Mouse (Mus musculus): ENCODE data around the gene Smchd1. TPM values are rescaled to one million over a fixed set of nuclear protein-coding genes. Genes with fewer than 3 reads are reported as not detected.
"Not testable (repeated sequence)": the region's sequence is repeated elsewhere in the genome, so short reads cannot be mapped to it uniquely, and the experiment has no call there.

The Smchd1 gene
- total and polyA plus RNA-seq, 2 experiments from 2014 or later = 33.9 to 42.2 TPM

DNA sequence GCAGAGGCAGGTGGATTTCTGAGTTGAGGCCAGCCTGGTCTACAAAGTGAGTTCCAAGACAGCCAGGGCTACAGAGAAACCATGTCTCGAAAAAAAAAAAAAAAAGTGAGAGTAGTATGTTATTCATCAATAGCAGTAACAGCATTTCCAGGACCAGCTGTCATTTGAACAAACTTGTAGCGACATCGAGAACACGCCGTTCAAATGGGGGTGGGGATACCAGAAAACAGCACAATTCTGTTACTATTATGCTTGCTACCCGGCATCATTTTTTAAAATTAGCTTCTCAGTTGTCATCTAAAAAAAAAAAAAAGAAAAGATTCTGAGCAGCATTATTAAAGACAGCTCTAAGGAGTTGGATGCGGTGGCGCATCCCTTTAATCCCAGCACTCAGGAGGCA lies 2.3 kb upstream of the Smchd1 start:
- H3K9ac ChIP-seq (replicated peaks; ENCODE audit: low read length) = no peak overlapping the region
- H3K4me3 ChIP-seq (ENCODE audit: low read length) = no peak overlapping the region
- H3K4me2 ChIP-seq (ENCODE audit: low read depth, low read length) = no peak overlapping the region
- DNase-seq (ENCODE audit: low spot score) (no peak), ATAC-seq (no peak)
- H3K27me3 ChIP-seq (ENCODE audit: insufficient read depth, low read length) = no peaks in the 10 kb centered on the region
- 94% methylated on average over 8 of the region's 8 CpGs for WGBS
- no peak for TF ChIP-seq CTCF (IDR thresholded peaks at IDR 0.05; ENCODE audit: low read depth)
- no peaks in the 10 kb centered on the region for H3K9me3 ChIP-seq (ENCODE audit: low read length)
- H3K27ac ChIP-seq = no peak overlapping the region
- H3K4me1 ChIP-seq (ENCODE audit: insufficient read depth, low read length) = peaks cover 7% of the 10 kb centered on the region; the same call in 1 of the 2 replicates
- H3K36me3 ChIP-seq (ENCODE audit: insufficient read depth, low read length) = no peaks in the 10 kb centered on the region

DNA sequence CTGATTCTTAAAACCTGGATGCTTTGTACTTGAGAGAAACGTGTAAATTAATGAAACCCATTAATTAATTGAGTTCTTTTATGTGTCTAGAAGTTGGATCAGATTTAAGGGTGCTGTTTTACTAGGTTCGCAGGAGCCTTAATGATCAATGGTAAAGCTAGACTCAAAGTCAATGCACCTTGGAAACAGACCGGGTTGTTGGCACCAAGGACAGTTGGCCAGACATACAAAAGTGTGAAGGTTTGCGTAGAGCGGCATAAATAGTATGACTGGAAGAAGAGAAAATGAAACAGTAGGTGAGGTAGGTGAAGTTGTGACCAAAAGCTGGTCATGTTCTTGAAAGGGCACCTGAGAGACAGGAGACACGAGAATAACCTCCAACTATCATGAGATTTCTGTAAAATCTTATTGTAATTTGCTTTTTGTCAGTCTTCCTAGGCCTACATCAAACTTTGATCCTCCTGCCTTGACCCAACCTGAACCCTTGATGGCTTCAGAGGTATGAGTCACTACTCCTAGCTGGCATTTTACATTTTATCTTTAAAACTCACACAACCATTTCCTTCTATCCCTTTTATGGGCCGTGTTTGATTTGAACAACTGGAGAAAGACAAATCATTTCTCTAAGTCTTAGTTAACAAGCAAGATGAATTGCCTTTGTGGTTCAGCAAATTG lies 1.3 kb upstream of the Smchd1 start:
- Histone ChIP-seq H3K36me3 (ENCODE audit: insufficient read depth, low read length) (no peaks in the 10 kb centered on the region), H3K9me3 (ENCODE audit: low read length) (no peaks in the 10 kb centered on the region), H3K4me1 (ENCODE audit: insufficient read depth, low read length) (peaks cover 7% of the 10 kb centered on the region; the same call in 1 of the 2 replicates), H3K4me2 (ENCODE audit: low read depth, low read length) (peak overlapping the region; percentile 85), H3K4me3 (ENCODE audit: low read length) (peak overlapping the region; percentile 92), H3K27me3 (ENCODE audit: insufficient read depth, low read length) (no peaks in the 10 kb centered on the region), H3K9ac (replicated peaks; ENCODE audit: low read length) (peak overlapping the region; percentile 96; the same call in 1 of the 2 replicates), H3K27ac (no peak overlapping the region)
- WGBS = 75% methylated on average over 7 of the region's 7 CpGs
- TF ChIP-seq CTCF (IDR thresholded peaks at IDR 0.05; ENCODE audit: low read depth) = no peak
- no peak for DNase-seq (ENCODE audit: low spot score)
- no peak for ATAC-seq

DNA sequence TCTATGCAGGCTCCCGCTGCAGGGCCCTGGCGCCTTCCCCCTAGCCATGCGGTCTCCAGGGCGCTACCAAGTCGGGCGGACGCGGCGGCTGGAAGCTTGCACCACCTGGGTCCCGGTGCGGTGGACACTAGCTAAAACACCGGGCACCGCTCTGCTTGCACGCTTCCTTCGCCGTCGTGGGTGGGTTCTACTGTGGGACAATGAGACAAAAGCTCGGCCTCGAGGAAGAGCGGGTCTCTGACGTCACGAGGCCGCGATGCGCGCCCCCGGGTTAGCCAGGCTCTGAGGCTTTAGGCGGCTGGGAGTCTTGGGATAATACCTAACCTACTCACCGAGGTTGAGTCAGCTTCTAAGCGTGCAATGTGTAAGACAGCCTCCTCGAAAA lies 554 bp upstream of the Smchd1 start:
- under 1% methylated on average over 31 of the region's 31 CpGs for WGBS
- Histone ChIP-seq H3K9ac (replicated peaks; ENCODE audit: low read length) (peak overlapping the region; percentile 96), H3K27me3 (ENCODE audit: insufficient read depth, low read length) (no peaks in the 10 kb centered on the region), H3K27ac (peak overlapping the region; percentile 99), H3K36me3 (ENCODE audit: insufficient read depth, low read length) (no peaks in the 10 kb centered on the region), H3K4me3 (ENCODE audit: low read length) (peak overlapping the region; percentile 92), H3K4me1 (ENCODE audit: insufficient read depth, low read length) (peaks cover 7% of the 10 kb centered on the region; the same call in 1 of the 2 replicates), H3K4me2 (ENCODE audit: low read depth, low read length) (peak overlapping the region; percentile 85), H3K9me3 (ENCODE audit: low read length) (no peaks in the 10 kb centered on the region)
- peak; percentile 84 for DNase-seq (ENCODE audit: low spot score)
- no peak; the same call in 1 of the 2 replicates for ATAC-seq
- no peak for TF ChIP-seq CTCF (IDR thresholded peaks at IDR 0.05; ENCODE audit: low read depth)

GRCm38 (mm10) chr17:71474128-71474527 lies 1.0 kb downstream of the Smchd1 start:
- 17% methylated on average over 8 of the region's 8 CpGs for WGBS
- no peak for TF ChIP-seq CTCF (IDR thresholded peaks at IDR 0.05; ENCODE audit: low read depth)
- Histone ChIP-seq H3K36me3 (ENCODE audit: insufficient read depth, low read length) (no peaks in the 10 kb centered on the region), H3K27ac (no peak overlapping the region), H3K4me2 (ENCODE audit: low read depth, low read length) (peak overlapping the region; percentile 85), H3K4me3 (ENCODE audit: low read length) (peak overlapping the region; percentile 92), H3K9ac (replicated peaks; ENCODE audit: low read length) (peak overlapping the region; percentile 96), H3K4me1 (ENCODE audit: insufficient read depth, low read length) (peaks cover 7% of the 10 kb centered on the region; the same call in 1 of the 2 replicates), H3K9me3 (ENCODE audit: low read length) (no peaks in the 10 kb centered on the region), H3K27me3 (ENCODE audit: insufficient read depth, low read length) (no peaks in the 10 kb centered on the region)
- ATAC-seq (no peak), DNase-seq (ENCODE audit: low spot score) (no peak)

- no peak for TF ChIP-seq CTCF (IDR thresholded peaks at IDR 0.05; ENCODE audit: low read depth)
- Histone ChIP-seq H3K27me3 (ENCODE audit: insufficient read depth, low read length) (no peaks in the 10 kb centered on the region), H3K4me3 (ENCODE audit: low read length) (no peak overlapping the region), H3K4me1 (ENCODE audit: insufficient read depth, low read length) (peaks cover 7% of the 10 kb centered on the region; the same call in 1 of the 2 replicates), H3K36me3 (ENCODE audit: insufficient read depth, low read length) (no peaks in the 10 kb centered on the region), H3K9ac (replicated peaks; ENCODE audit: low read length) (no peak overlapping the region), H3K9me3 (ENCODE audit: low read length) (no peaks in the 10 kb centered on the region), H3K4me2 (ENCODE audit: low read depth, low read length) (no peak overlapping the region), H3K27ac (no peak overlapping the region)
- ATAC-seq (no peak), DNase-seq (ENCODE audit: low spot score) (no peak)
- WGBS = 70% methylated on average over 2 of the region's 2 CpGs
Observed at GRCm38 (mm10) chr17:71471261-71471660, 3.9 kb downstream of the Smchd1 start.

- no peak for ATAC-seq
- H3K27ac ChIP-seq = no peak overlapping the region
- no peaks in the 10 kb centered on the region for H3K4me1 ChIP-seq (ENCODE audit: insufficient read depth, low read length)
- 93% methylated on average over 3 of the region's 3 CpGs for WGBS
- no peaks in the 10 kb centered on the region for H3K27me3 ChIP-seq (ENCODE audit: insufficient read depth, low read length)
- TF ChIP-seq CTCF (IDR thresholded peaks at IDR 0.05; ENCODE audit: low read depth) = no peak
- H3K9ac ChIP-seq (replicated peaks; ENCODE audit: low read length) = no peak overlapping the region
- no peak overlapping the region for H3K4me2 ChIP-seq (ENCODE audit: low read depth, low read length)
- H3K9me3 ChIP-seq (ENCODE audit: low read length) = no peaks in the 10 kb centered on the region
- DNase-seq (ENCODE audit: low spot score) = no peak
- peaks cover 17% of the 10 kb centered on the region; the same call in 1 of the 2 replicates for H3K36me3 ChIP-seq (ENCODE audit: insufficient read depth, low read length)
- H3K4me3 ChIP-seq (ENCODE audit: low read length) = no peak overlapping the region
Observed at GRCm38 (mm10) chr17:71460312-71460711, 14.8 kb downstream of the Smchd1 start.

DNA sequence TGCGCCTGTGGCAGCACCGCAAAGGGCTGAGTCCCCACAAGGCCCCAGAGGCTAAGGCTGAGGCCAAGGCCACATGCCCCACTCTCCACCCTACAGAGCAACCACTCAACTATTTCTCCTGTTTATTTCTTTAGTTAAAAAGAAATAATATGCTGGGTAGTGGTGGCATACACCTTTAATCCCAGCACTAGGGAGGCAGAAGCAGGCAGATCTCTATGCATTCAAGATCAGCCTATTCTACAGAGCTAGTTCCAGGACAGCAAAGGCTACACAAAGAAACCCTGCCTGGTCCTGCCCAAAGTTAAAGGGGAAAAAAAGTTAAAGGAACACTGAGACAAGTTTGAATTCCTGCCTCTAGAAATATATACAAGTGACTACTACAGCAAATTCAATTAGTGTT lies 15.3 kb downstream of the Smchd1 start, which contains the start of gene Gm4707:
Gm4707 (minus strand) TSS at position 101 of the 400 bp plus-strand sequence.
- H3K36me3 ChIP-seq (ENCODE audit: insufficient read depth, low read length) = peaks cover 17% of the 10 kb centered on the region; the same call in 1 of the 2 replicates
- no peaks in the 10 kb centered on the region for H3K9me3 ChIP-seq (ENCODE audit: low read length)
- no peak within 1 kb of the TSS for H3K4me3 ChIP-seq (ENCODE audit: low read length)
- H3K27me3 ChIP-seq (ENCODE audit: insufficient read depth, low read length) = no peaks in the 10 kb centered on the region
- DNase-seq (ENCODE audit: low spot score) (no peak), ATAC-seq (no peak)
- no peak within 1 kb of the TSS for H3K4me2 ChIP-seq (ENCODE audit: low read depth, low read length)
- no peak within 1 kb of the TSS for H3K27ac ChIP-seq
- no peak within 1 kb of the TSS for H3K9ac ChIP-seq (replicated peaks; ENCODE audit: low read length)
- WGBS = 95% methylated on average over 2 of the region's 2 CpGs
- H3K4me1 ChIP-seq (ENCODE audit: insufficient read depth, low read length) = no peaks in the 10 kb centered on the region
- TF ChIP-seq CTCF (IDR thresholded peaks at IDR 0.05; ENCODE audit: low read depth) = no peak

GRCm38 (mm10) chr17:71457361-71457760 lies 17.8 kb downstream of the Smchd1 start:
- H3K9ac ChIP-seq (replicated peaks; ENCODE audit: low read length); H3K4me3 ChIP-seq (ENCODE audit: low read length); DNase-seq (ENCODE audit: low spot score); H3K27ac ChIP-seq; H3K27me3 ChIP-seq (ENCODE audit: insufficient read depth, low read length); H3K4me1 ChIP-seq (ENCODE audit: insufficient read depth, low read length); H3K4me2 ChIP-seq (ENCODE audit: low read depth, low read length); ATAC-seq; H3K9me3 ChIP-seq (ENCODE audit: low read length): not testable (repeated sequence)
- H3K36me3 ChIP-seq (ENCODE audit: insufficient read depth, low read length) = peaks cover 14% of the 10 kb centered on the region
- WGBS = 93% methylated on average over 5 of the region's 6 CpGs
